Mouse (Mus musculus) Muller cell, postnatal 12 days (primary cell): ENCODE measurements around the gene Atp2c2.
A peak's percentile ranks its signal among the peaks of the same experiment; 100 is the strongest.

Source experiments
- DNase-seq: peaks from one replicate; pipeline ENCODE4 v3.0.0-alpha.2; 2015; ENCODE audit errors: inconsistent ontology term

Gene Atp2c2

DNA sequence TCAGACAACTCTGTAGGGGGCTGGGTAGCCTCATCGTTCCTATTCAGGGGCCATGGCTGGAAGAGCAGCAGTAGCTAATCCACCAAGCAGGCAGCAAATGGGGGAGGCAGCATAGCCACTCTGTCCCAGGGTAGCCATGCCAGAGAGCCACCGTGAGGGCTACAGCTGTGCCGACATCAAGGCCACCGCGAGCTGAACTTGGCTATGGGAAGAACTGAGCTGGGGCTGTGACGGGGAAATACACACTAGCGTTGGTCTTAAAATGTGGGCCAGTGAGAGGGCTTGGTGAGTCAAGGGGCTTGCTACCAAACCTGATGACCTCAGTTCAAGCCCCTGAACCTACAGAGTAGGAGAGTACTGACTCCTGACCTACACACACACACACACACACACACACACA lies 84.9 kb downstream of the Atp2c2 start:
- no peak for DNase-seq

DNA sequence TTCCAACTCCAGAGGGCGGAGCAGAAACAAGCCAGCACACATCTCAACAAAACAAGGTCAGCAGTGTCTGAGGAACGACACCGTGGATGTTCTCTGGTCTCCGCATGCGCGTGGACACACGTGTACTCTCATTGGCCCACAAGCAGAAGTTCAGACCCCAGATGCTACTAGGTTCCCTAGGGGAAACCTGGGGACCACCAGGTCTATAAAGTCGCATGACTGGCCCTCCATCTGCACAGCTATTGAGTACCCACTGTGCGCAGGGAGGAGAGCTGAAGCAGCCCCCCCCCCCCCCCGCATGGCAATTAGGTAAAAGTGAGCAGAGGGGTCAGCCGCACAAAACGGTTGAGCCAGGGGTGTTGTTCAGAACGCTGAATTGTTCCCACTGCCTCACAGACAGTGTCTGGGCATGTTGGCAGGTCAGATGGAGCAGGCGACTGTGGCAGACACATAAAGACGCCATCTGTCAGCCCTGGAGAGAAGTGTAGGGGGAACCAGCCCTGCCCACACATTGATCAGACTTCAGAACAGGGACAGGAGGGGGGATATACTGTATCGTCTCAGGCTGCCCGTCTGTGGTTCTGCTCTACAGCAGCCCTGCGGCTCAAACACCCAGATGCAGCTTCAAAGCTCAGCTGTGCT lies 86.1 kb downstream of the Atp2c2 start:
- DNase-seq, result no peak

DNA sequence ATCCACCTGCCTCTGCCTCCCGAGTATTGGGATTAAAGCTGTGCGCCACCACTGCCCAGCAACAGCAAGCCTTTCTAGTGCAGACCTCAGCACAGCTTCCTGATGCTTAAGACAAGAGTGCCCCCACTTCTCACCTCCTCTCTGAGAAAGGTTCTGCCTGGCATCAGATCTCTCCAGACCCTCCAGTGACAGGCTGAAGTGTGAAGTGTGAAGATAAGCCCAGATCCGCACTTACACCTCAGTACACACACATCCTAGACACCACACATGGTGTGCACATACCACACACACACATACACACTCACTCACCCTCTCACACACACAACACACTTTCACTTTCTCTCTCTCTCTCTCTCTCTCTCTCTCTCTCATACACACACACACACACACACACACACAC lies 87.1 kb downstream of the Atp2c2 start:
- no peak for DNase-seq

DNA sequence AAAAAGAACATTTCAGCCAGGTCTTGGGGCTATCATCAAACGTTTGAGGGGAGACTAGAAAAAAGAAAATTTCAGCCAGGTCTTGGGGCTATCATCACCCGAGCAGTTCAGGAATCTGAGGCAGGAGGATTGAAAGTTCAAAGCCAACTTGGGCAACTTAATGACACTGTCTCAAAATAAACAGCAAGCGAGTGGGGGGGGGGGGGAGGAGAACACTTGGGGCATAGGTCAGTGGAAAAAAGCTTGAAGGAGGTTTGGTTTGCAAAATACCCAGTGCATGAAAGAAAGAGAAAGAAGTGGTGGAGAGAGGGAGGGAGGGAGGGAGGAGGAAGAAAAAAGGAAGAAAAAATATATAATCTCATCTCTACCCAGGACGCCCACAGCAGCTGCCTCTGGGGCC lies 87.5 kb downstream of the Atp2c2 start:
- DNase-seq, result no peak

DNA sequence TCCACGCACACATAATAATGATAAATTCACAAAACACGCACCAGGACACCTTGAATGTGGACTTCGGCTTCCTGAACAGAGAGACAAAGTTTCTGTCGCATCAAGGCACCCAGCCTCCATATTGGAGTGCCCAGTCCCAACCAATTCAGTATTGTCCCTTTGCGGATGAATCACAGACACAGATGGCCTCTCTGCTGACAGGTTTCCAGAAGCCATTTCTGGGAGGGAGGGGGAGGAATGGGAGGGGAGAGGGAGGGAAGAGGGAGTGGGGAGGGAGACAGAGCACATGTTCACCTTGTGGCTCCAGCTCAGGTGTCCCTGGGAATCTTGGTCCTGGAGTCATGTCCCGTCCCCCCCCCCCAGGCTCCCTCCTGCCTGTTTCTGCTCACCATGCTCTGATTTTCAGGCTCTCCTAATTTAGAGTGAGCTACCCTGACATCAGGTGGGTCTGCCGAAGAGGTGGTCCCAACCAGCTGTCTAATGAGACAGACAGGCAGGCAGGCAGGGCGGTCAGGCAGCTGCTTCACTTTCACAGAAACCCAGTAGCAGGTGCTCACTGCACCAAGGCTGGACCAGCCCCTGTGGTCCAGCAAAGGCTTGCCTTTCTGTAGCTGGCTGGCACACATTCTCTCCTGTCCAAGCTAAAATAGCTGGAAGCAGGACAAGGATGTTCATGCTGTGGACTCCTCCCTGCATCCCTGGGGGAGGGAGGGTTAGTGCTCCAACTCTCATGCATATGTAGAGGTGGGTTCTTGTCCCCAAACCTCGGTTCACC lies 89.0 kb downstream of the Atp2c2 start:
- DNase-seq, result peak; percentile 57

DNA sequence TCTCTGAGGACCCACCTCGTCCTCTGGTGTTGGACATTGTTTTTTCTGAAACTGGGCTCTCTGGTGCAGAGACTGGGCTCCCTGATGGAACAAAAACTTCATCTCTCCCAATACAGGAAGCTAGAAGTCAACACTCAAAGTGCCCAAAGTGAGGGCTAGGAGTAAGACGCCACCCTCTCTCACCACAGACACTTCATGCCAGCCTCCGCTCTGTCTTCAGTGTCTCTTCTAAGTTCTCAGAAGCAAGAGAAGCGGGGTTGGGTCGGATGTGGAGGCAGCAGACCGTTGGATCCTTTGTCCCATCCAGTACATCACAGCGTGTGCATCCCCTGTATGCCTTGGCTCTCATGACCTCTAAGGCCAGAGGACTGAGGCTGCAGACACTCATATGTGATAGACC lies 89.8 kb downstream of the Atp2c2 start:
- no peak for DNase-seq

DNA sequence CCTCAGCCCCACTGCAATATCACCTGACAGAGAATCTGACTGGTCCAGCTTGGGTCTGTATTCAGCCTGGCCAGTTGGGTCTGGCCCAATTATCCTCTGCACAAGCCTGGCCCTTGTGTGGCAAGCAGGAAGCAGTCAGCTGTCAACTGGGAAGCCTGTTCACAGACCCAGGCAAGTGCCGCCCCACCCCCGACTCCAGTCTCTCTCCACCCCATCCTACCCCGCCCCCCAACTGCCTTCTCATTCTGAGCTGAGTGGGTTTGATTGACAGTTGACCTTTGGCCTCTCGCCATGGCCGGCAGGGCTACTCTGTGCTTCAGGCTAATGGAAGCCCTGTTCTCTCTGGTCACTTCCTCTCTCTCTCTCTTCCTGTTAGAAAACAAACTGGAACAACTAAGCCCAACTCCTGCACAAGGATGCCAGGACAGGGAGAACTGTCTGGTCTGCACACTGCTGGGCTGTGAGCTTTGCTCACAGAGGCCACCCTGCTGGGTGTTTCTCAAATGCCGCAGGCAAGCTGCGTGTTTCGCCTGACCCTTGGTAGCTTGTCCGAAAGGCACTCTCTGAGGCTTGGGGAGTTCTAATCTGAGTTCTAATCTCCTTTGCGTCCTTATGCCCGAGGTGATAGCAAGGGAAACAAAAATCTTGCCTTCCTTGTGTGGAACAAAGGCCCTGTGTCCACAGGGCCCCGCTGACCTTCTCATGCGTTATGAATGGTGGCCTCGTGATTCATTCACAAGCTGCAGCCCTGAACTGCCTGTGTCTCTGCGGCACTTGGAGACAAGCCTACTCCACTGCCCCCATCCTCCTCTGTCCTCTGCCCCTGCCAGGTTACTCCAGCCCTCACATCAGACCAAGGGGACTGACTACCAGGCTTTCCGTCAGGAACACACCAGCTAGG lies 92.2 kb downstream of the Atp2c2 start:
- DNase-seq, result peak; percentile 91

DNA sequence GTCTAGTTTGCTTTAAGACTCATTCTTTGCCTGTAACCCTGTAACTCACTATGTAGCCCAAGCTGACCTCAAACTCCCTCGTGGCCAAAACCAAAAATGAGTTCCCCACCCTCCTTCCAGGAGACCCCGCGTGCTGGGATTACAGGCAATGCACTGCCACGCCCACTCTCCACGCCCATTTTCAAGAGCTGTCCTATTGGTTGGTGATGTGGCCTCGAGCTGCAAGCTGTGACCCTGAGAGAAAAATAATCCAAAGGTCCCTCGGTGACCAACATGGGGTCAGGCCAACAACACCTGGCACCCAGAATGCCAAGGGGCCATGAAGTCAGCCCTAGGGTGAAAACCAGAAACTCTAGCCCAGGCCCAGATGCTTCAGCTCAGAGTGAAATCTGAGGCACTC lies 94.9 kb downstream of the Atp2c2 start:
- DNase-seq, result no peak

DNA sequence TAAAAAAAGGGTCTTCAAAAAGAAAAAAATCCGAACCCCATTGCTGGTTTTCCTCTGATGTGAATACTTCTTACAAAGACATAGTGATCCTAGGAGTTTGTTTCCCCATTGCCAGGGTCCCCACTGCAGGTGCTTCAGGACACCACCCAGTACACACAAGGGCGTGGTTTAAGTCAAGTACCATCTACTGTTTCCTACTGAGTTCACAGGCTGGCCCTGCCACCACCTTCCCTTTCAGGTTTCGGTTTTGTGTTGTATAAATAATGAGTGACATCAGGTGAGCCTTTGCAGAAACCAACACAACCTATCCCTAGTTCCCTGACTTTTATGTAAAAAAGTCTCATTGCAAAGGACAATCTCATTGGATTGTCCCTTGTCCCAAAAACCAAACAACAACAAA lies 95.8 kb downstream of the Atp2c2 start:
- DNase-seq, result no peak

DNA sequence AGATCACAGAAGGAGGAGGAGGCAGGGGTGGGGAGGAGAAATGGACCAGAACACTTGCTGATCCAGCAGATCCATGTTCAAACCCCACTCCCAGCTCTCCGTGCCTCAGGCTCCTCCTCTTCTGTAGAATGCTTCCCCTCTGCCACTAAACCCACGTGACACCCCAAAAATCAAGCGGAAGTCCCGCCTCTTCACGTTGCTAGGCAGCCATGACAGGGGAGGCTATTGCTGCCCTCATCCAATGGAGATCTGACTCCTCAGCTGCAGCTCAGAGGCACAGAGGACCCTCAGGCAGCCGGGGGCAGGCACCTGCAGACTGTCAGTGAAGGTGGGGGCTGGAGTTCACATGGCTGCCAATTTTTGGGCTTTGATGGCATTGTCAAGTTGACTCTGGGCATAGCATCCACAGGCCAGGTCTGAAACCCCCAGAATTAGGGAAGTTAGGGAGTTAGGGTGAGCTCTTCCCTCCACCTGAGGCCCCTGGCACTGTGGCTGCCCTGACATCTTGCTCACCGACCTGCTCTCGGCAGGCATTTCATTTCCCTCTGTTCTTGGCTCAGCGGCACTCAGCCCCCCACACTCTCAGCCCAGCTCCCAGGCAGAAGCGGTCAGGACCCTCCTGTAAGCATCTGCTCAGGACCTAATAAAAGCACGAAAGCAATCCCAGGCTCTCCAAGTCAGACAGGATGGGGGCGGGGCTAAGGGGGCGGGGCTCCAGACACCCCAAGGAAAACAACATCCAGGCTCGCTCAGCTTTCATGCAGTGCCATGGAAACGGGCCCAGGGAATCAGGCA lies 98.6 kb downstream of the Atp2c2 start:
- peak; percentile 85 for DNase-seq

DNA sequence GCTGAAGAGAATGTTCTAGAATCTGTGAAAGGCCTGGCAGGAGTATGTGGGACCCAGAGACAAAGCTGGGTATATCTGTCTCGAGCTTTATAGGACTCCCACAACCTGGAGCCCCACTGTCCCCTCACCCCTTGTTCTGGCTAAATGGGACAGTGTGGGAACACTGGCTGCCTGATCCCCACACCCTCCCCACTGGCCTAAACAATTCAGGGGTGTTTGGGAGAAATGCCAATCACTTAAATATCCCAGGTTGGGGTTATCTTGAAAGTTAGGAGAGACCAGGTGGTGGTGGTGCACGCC lies 99.1 kb downstream of the Atp2c2 start:
- DNase-seq, result no peak

DNA sequence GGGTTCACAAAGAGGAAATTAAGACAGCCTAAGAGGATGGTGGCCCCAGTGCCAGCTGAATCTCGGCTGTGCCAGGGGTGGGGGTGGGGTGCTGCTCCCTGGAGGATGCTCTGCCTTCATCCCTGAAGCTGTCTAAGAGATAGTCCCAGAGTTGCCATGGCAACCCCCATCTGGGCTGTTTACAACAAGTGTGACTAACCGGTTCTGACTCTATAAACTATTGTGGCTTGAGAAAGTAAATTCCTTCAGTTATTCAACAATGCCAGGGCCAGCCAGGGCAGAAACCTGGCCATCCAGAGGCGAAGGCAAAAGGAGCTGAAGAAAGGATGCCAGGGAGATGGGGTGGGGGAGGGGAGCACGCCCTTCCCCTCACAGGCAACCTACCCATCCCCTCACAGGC lies 101.4 kb downstream of the Atp2c2 start:
- peak; percentile 87 for DNase-seq

DNA sequence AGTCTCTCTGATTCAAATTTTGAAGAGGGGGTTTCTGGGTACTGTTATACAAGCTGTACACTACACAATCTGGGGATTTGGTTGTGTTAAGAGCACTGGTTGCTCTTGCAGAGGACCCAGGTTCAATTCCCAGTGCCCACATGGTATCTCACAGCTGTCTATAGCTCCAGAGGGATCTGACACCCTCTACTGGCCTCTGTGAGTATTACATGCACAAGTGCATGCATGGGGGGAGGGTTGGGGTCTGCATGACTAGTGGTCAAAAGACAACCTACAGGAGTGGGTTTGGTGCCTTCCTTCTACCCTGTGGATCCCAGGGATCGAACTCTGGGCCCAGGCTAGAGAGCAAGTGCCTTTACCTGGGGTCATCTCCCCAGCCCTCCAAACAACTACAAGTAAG lies 102.8 kb downstream of the Atp2c2 start:
- no peak for DNase-seq

DNA sequence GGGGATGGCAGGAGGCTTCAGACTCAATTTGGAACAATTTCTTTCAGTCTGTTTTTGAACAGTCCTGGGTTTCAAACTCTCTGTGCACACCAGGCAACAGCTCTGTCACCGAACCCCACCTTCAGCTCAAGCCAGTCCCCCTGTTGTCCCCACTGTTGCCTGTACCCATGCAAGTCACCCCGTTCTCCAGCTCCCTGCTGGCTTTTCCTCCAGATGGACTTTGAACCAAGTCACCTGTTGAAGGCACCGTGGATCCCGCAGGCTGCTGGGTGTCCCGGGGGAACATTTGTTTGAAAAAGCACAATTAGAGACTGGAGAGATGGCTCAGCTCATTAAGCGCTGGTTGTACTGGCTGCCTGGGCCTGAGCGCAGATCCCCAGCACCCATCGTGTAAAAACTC lies 105.5 kb downstream of the Atp2c2 start:
- DNase-seq, result no peak

DNA sequence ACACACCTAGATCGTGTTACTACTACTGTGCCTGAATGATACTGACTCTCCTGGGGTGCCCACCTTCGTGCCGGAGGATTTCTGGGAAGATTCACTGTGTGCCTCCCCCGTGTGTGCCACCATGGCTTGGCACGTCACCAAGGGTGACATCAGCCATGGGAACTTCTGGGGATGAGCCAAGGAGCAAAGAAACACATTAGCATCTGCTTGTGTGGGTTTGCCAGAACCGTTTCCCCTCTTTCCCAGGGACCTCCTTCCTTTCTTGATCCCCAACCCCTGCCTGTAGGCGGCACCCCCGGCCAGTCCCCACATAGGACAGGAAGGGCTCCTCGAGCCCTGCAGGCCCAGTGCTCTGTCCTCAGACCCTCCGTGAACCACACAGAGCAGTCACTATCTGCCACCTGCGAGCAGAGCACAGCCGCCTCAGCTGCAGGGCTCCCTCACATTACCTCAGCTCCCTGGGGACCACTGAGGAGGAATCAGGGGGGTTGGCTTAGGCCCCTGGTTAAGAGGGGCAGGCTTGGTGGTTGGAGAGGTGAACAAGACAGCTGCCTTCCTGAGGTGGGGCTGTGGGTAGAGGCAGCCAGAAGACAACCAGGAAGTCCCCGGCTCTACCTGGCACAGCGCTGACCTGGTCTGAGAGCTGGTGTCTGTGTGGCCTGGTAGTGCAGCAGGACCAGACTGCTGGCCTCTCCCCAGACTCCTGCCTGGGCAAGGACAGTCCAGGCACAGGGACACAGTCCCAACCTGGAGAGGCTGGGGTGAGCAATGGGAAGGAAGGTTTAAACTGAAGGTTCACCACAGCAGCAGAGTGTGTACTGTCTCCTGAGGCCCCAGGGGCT lies 106.8 kb downstream of the Atp2c2 start:
- peak; percentile 82 for DNase-seq
